Mouse (Mus musculus) inflammation-experienced regulatory T-cells, adult 16 weeks (primary cell): ENCODE measurements around the gene Hist1h3e. TPM values are rescaled to one million over a fixed set of nuclear protein-coding genes. Genes with fewer than 3 reads are reported as not detected.

Experiments used
- polyA plus RNA-seq: library from polyadenylated mRNA; unstranded; fragments of 100-300 nt; shearing (Covaris generic); gene quantifications from one replicate; pipeline ENCODE4 v1.2.1, GENCODE M21; 2017

Gene Hist1h3e
- 0.90 TPM for polyA plus RNA-seq

GRCm38 (mm10) chr13:23561883-23562659 is at the start of gene Hist1h3e:
Hist1h3e (minus strand) TSS chr13:23562369.

GRCm38 (mm10) chr13:23581408-23582218 is 19.4 kb upstream of the Hist1h3e start, which contains the start of gene Hist1h4d:
Hist1h4d (plus strand) TSS chr13:23581598.

GRCm38 (mm10) chr13:23575271-23575851 is 13.2 kb upstream of the Hist1h3e start, which contains the start of gene Hist1h3d:
Hist1h3d (plus strand) TSS chr13:23575763.

DNA sequence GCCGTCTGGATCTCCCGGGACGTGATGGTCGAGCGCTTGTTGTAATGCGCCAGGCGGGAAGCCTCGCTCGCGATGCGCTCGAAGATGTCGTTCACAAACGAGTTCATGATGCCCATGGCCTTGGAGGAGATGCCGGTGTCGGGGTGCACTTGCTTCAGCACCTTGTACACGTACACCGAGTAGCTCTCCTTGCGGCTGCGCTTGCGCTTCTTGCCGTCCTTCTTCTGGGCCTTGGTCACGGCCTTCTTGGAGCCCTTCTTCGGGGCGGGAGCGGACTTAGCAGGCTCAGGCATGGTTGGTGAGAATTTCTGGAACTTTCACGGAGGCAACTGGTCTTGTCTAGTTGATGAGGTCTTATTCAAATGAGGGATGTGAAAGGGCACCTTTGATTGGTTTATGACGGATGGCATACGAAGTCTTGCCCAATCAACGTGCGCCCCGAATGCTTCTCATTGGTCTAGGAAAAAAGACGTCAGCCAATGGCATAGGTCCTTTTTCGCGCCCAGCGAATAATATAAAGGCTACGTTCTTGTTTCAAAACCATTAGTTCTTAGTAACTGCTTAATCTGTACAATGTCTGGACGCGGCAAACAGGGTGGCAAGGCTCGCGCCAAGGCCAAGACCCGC is 11.8 kb upstream of the Hist1h3e start, which contains the start of the genes Hist1h2bf and Hist1h2ad:
Gene Hist1h2bf, minus strand, starts transcription at position 299 of the 627 bp plus-strand sequence.
Gene Hist1h2ad, plus strand, starts transcription at position 484 of the 627 bp plus-strand sequence.

DNA sequence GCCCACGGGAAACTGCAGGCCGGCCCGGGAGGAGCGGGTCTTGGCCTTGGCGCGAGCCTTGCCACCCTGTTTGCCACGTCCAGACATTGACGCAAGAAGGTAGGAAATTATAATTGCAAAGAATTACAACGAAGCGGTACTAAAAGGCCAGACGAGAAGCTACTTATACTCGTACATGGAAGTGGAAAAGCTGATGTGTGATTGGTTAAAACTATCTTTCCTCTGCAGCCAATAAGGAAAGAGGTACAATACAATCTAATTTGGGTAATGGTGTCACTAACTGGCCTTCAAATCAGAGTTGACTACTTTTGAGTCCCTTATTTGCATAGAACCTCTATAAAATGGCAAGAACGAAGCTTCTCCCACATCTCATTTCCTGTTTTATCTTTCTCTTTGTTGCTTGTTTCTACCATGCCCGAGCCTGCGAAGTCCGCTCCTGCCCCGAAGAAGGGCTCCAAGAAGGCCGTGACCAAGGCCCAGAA is 8.9 kb upstream of the Hist1h3e start, which contains the start of the genes Hist1h2ae and Hist1h2bg:
Gene Hist1h2ae, minus strand, starts transcription at position 199 of the 482 bp plus-strand sequence.
Gene Hist1h2bg, plus strand, starts transcription at position 375 of the 482 bp plus-strand sequence.

GRCm38 (mm10) chr13:23552962-23553361 is 9.2 kb downstream of the Hist1h3e start, which contains the start of gene Hist1h1d:
Hist1h1d (plus strand) TSS chr13:23553262.

DNA sequence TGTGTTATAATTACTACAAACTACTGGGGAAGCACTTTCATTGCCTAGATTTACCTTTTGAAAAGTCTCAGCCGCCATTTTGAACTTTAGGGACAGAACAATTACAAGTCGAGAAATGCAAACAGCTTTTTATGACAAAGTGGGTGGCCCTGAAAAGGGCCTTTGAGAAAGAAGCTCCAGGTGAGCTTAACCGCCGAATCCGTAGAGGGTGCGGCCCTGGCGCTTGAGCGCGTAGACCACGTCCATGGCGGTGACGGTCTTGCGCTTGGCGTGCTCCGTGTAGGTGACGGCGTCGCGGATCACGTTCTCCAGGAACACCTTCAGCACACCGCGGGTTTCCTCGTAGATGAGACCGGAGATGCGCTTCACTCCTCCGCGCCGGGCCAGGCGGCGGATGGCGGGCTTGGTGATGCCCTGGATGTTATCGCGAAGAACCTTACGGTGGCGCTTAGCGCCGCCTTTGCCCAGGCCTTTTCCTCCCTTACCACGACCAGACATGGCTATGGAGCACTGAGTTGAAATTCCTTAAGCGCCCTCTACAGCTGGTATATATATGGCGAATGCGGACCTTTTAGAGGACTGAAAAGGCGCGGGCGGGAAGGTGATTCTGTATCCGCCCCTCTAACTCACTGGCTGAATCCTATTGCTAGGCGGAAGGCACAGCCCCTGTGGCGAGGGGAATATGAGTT is 10.9 kb downstream of the Hist1h3e start, which contains the start of gene Hist1h4f:
Gene Hist1h4f, minus strand, starts transcription at position 503 of the 689 bp plus-strand sequence.

DNA sequence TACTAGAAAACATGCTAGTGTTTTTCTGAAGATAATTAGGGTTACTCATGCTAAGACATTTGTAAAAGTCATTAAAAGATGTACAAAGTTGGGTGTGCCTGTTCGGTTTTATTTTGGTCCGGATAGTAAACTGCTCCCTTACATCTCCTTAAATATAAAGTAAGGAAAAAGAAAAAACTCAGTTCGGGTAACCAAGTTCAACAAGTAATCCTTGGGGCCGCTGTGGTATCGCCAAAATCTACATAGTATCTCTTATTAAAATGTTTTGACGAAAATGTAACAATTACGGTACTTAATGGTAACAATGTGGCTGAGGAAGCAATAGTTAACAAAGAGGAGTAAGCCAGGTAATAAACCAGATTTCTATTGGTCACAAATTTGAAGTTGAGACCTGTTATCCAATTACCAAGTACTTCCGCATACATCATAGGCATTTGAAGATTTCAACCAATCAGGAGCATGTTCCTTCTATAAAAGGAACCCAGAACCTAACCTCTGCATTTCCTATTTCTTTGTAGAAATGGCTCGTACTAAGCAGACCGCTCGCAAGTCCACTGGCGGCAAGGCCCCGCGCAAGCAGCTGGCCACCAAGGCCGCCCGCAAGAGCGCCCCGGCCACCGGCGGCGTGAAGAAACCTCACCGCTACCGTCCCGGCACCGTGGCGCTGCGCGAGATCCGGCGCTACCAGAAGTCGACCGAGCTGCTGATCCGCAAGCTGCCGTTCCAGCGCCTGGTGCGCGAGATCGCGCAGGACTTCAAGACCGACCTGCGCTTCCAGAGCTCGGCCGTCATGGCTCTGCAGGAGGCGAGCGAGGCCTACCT is 18.0 kb downstream of the Hist1h3e start, which contains the start of gene Hist1h3f:
Gene Hist1h3f, plus strand, starts transcription at position 88 of the 822 bp plus-strand sequence.

DNA sequence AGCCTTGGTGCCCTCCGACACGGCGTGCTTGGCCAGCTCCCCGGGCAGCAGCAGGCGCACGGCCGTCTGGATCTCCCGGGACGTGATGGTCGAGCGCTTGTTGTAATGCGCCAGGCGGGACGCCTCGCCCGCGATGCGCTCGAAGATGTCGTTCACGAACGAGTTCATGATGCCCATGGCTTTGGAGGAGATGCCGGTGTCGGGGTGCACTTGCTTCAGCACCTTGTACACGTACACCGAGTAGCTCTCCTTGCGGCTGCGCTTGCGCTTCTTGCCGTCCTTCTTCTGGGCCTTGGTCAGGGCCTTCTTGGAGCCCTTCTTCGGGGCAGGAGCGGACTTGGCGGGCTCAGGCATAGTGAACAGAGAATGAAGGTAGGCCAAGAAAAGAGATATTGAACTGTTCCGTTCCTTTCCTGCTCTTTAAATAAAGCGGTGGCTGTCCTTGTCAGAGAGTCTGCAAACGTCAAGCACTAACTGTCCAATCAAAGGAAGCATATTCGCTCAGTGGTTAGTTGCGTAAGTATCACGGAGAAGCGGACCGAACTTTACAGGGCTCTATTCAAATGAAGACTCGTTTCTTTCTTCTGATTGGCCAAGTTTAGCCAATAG is 19.1 kb downstream of the Hist1h3e start, which contains the start of gene Hist1h2bh:
Gene Hist1h2bh, minus strand, starts transcription at position 394 of the 609 bp plus-strand sequence.

GRCm38 (mm10) chr13:23535137-23536075 is 26.8 kb downstream of the Hist1h3e start, which contains the start of gene Hist1h3g:
Hist1h3g (plus strand) TSS chr13:23535422.

GRCm38 (mm10) chr13:23533560-23534367 is 28.4 kb downstream of the Hist1h3e start, which contains the start of gene Hist1h2af:
Hist1h2af (plus strand) TSS chr13:23533906.

GRCm38 (mm10) chr13:23530901-23531875 is 31.0 kb downstream of the Hist1h3e start, which contains the start of gene Hist1h4h:
Hist1h4h (plus strand) TSS chr13:23531050.

